Mouse (Mus musculus): ENCODE data around the gene Wdpcp.

The Wdpcp gene

DNA sequence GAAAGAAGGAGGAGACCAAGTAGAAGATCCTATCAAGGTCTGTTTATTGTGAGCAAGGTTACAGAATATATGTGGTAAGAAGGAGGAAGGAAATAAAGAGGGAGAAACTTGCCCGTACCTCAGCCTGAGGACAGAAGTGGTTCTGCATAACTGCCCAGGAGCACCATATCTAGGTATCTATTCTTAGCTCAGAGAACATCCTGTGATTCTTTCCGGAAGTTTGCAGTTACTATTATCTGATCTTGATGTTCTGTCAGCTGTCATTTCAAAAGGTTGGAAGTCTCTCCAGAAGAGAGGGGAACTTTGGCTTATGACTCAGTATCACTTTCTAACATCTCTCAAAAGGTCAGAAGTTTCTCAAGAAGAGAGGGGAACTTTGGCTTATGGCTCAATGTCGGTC lies 216.8 kb downstream of the Wdpcp start:
- no peak for DNase-seq

DNA sequence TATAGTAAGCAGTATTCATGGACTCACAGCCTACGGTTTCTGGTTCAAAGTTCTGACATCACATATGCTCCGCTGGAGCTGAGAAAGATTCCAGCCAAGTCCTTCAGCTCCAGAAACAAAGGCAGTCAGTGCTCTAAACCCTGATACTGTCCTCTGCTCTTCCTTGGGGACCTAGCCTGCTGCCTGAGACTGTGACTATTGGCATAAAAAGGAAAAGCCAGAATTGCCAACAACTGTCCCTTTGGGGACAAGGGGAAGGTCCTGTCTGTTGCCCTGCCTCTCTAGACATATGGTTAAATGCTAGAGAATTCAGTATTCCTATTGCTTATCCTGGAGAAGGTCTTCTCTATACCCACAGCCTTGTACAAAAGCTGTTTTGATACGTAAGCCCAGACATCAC lies 252.9 kb downstream of the Wdpcp start:
- no peak for DNase-seq

DNA sequence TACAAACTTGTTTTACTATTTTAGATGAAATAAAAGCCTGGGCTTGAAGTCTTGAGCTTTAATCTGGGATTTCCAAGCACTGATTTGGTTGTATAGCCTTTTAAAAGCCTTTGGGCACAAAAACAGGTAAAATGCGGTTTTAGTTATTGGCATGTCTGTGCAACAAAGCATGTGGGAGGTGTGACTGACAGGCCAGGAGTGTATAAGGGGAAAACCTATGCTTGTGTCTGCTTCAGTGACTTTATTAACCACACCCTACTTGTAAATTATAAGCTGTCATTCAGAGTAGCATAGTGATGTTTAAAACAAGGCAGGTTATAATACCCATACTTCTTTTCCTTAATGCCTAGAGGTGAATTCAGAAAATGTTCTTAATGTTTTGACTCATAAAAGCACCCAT lies 254.5 kb downstream of the Wdpcp start:
- DNase-seq: no peak

DNA sequence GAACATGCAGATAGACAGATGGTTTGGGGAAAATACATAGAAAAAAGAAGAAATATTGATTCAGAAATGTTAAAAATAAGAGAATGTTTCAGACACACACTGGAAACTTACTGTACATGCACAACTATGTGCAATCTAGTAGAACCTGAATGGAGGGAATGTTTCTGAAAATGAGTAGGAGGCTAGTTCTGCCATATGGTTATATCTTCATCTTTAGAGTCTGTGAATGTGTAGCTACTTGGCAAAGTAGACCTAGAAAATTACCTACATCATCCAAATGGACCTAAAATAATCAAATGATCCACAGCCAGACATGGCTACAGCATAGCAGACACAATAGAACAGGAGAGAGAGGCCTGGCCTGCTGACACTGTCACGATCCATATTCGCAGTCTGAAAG lies 275.0 kb downstream of the Wdpcp start:
- no peak for DNase-seq

DNA sequence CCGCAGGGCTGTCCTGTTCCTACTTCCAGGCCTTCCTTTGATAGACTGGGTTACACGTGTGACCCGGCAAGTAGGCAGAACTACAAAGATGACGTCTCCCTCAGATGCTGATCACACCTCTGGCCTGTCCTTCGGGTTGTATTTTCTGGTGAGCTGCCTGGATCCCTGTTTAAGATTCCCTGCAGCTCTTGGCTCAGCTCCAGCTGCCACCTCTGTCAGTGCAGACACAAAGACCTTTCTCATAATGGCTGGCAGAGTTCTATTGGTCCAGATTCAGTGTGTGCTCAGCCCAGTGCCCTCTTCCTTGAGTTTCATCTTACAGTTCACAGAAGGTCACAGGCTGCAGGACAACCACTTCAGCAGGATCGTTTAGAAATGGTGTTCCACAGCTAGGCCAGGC lies 292.0 kb downstream of the Wdpcp start:
- no peak for DNase-seq

DNA sequence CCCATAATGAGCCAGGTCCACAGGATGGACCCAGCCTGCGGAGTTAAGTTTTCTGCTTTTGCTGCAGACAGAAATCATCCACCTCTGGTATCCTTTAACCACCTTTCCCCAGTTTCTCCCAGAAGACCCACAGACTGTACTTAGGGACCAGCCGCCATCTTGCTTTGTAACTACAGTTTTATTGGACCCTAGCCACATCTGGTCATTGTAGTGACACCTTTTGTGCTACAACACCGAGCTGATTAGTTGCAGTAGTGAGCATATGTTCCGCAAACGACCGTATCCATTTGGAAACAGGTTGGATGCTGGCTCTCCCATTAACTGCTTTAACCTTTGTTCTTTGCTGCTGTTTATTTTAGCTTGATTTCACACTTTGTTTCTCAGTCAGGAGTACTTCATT lies 292.5 kb downstream of the Wdpcp start:
- DNase-seq: no peak

DNA sequence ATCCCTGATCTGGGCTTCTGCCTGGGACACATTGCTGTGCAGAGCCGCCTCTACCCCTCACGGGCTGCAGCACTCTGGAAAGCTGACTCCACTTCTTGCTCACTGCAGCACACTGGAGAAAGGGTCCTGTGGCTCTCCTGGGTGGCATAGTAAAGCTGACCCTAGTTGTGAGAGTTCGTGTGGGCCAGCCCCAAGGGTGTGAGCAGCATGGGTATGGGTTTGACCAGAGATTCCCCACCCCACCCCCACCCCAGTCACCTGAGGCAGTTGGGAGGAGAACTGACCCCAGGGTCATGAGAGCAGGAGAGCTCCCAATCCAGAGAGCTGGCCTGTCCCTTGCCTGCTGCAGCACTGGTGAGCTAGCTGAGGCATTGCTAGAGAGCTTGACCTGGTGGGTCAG lies 296.6 kb downstream of the Wdpcp start:
- no peak for DNase-seq

DNA sequence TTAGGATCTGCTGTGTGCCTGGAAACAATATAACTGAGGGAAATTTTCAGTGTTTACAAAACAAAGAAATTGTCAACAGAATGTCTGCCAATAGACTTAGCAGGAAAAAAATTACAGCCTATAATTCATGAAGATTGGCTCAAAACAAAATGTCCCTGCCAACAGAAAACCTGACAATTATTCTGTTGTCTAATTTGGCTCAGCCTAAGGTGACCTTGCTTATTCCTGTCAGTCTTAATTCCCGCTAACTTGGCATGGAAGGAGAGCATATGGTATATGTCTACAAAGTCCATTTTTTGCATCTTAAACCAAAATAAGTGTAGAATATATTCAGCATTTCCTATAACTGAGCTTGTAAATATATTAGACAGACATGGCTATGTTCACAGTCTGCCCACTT lies 298.8 kb downstream of the Wdpcp start:
- no peak for DNase-seq

DNA sequence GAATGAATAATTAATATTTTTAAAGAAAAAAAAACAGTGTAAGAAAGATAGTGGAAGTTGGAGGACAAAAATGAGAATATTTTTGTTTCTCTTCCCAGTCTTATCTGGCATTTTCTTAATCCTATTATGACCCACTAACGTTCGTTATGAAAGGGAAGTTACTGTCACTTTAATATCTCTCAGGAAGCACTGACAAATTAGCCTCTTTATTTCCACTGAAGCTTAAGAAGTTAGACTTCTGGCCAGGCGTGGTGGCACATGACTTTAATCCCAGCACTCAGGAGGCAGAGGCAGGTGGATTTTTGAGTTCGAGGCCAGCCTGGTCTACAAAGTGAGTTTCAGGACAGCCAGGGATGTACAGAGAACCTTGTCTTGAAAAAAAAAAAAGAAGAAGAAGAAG lies 299.7 kb downstream of the Wdpcp start:
- DNase-seq: no peak

DNA sequence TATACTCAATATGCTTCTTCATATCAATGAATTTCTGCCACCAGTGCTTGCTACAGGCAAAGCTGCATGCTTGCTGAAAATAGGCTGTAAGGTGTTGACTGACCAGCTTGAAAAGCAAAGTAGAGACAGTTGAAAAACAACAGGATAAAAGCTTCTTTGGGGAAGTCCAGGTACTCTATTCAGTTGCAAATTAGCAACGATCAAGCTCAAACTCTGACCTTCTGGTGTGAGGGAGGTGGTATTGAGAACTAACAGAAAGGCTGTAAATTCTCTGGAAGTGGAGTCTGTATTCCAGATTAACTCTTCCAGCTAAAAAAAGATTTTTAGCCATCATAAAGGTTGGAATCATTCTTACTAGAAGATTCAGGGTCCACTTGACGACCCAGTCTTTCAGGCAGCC lies 303.0 kb downstream of the Wdpcp start:
- DNase-seq: no peak

DNA sequence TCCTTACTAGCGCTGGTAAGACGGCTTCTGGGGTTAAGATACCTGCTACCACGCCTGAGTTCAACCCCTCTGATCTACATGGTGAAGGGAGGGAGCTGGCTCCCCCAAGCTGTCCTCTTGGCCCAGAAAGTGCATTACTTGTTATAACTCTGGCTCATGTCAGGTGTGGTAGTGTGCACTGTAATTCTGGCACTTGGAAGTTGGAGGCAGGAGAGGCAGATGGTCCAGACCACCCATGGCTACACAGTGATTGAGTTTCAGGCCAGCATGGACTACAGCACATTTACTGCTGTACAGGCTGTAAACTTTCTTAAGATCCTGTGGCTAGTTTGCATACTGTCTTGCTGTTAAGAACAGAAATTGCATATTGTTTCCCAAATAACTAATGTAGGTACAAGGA lies 322.7 kb downstream of the Wdpcp start:
- DNase-seq: no peak

DNA sequence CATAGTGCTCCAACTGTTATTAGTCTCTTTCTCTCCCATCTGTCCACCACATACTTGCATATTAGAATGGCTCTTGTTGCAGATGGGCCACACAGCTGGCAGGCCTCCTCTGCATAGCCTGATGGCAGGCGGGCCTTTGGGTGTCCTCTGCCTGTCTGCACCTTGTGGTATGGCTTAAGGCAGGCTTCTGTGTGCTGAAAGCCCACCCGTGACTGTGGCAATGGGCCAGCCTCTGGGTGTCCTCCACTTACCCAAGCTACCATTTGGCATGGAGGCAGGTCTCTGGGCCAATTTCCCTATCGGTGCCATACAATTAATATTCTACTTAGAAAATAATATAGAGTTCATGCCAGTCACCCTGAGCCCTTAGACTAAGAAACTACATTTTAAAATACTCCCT lies 350.5 kb downstream of the Wdpcp start:
- no peak for DNase-seq

Data from lung, postnatal 10 days (tissue).